Mouse (Mus musculus) lung, embryonic 14.5 days (tissue): ENCODE measurements around the gene Mon1b. TPM values are rescaled to one million over a fixed set of nuclear protein-coding genes. Genes with fewer than 3 reads are reported as not detected.

Experiments
- ATAC-seq: fragments of 200-750 bp; cut with Nextera tagmentation; 2 replicates; pipeline ENCODE4 v1.8.0; 2017; ENCODE audit warnings: mild to moderate bottlenecking, moderate TSS enrichment, moderate library complexity; ENCODE audit not compliant: insufficient read depth
- DNase-seq: peaks from one replicate; pipeline ENCODE4 v3.0.0-alpha.2; 2015
- H3K27ac ChIP-seq: fragments of 300-500 bp; sonication (generic); 2 replicates; pipeline ENCODE4 v1.5.1; 2014; ENCODE audit warnings: low read depth, mild to moderate bottlenecking, moderate library complexity
- H3K27me3 ChIP-seq: fragments of 300-500 bp; sonication (generic); 2 replicates; pipeline ENCODE4 v1.6.1; 2014; ENCODE audit warnings: low read length, control low read depth; ENCODE audit not compliant: insufficient read depth
- H3K36me3 ChIP-seq: fragments of 300-500 bp; sonication (generic); 2 replicates; pipeline ENCODE4 v1.6.1; 2014; ENCODE audit warnings: control low read depth; ENCODE audit not compliant: insufficient read depth
- H3K4me1 ChIP-seq: fragments of 300-500 bp; sonication (generic); 2 replicates; pipeline ENCODE4 v1.6.1; 2014; ENCODE audit warnings: antibody characterized with exemption, control low read depth; ENCODE audit not compliant: insufficient read depth
- H3K4me2 ChIP-seq: fragments of 300-500 bp; sonication (generic); 2 replicates; pipeline ENCODE4 v1.6.1; 2014; ENCODE audit warnings: mild to moderate bottlenecking
- H3K4me3 ChIP-seq: fragments of 300-500 bp; sonication (generic); 2 replicates; pipeline ENCODE4 v1.5.1; 2014; ENCODE audit warnings: low read depth, low read length
- H3K9ac ChIP-seq: fragments of 300-500 bp; sonication (generic); 2 replicates; pipeline ENCODE4 v1.6.1; 2014
- H3K9me3 ChIP-seq: fragments of 300-500 bp; sonication (generic); 2 replicates; pipeline ENCODE4 v1.6.1; 2016; ENCODE audit warnings: low read depth, low read length, control low read depth
- CTCF ChIP-seq: IDR thresholded peaks from 2 replicates; pipeline ENCODE4 v1.5.1; 2016; ENCODE audit warnings: antibody characterized with exemption, low read depth
- WGBS: fragments of 180-500 bp; shearing (Covaris S2); extraction: QIAGEN DNeasy Blood & Tissue Kit; methylation state at CpG from one replicate; pipeline ENCODE4 v1.1.7; 2014; 5-methylcytosine and 5-hydroxymethylcytosine counted together
- polyA plus RNA-seq: library from polyadenylated mRNA; unstranded; fragments of >200 nt; fragmentation: Nextera tagmentation; extraction: Ambion mirVana; gene quantifications from 2 replicates; pipeline ENCODE4 v1.2.1, GENCODE M21; 2014

The Mon1b gene
- polyA plus RNA-seq, 1 experiment from 2014 or later: 9.8 TPM

- no peaks in the 10 kb centered on the region for H3K36me3 ChIP-seq
- WGBS: 43% methylated on average over 3 of the region's 3 CpGs
- TF ChIP-seq CTCF: no peak
Measured at GRCm38 (mm10) chr8:113673300-113673699, 37.9 kb downstream of the Mon1b start.

GRCm38 (mm10) chr8:113674611-113675010 lies 39.2 kb downstream of the Mon1b start:
- no peaks in the 10 kb centered on the region for H3K9me3 ChIP-seq

More at GRCm38 (mm10) chr8:113673300-113673699, 37.9 kb downstream of the Mon1b start:
- H3K4me3 ChIP-seq: no peak overlapping the region
- H3K9ac ChIP-seq: no peak overlapping the region
- H3K9me3 ChIP-seq: no peaks in the 10 kb centered on the region
- H3K4me2 ChIP-seq: no peak overlapping the region
- no peak overlapping the region for H3K27ac ChIP-seq
- ATAC-seq (no peak), DNase-seq (no peak)
- H3K27me3 ChIP-seq: no peaks in the 10 kb centered on the region
- no peaks in the 10 kb centered on the region for H3K4me1 ChIP-seq

GRCm38 (mm10) chr8:113675281-113675680 lies 39.9 kb downstream of the Mon1b start:
- Histone ChIP-seq H3K9ac (no peak overlapping the region), H3K27me3 (no peaks in the 10 kb centered on the region), H3K36me3 (no peaks in the 10 kb centered on the region), H3K27ac (no peak overlapping the region), H3K4me2 (no peak overlapping the region), H3K9me3 (no peaks in the 10 kb centered on the region), H3K4me3 (no peak overlapping the region), H3K4me1 (no peaks in the 10 kb centered on the region)
- ATAC-seq: peak; percentile 69
- peak; percentile 41 for DNase-seq
- no peak for TF ChIP-seq CTCF
- WGBS: 37% methylated on average over 2 of the region's 2 CpGs

More at GRCm38 (mm10) chr8:113674611-113675010, 39.2 kb downstream of the Mon1b start:
- DNase-seq: no peak
- Histone ChIP-seq H3K27me3 (no peaks in the 10 kb centered on the region), H3K36me3 (no peaks in the 10 kb centered on the region), H3K27ac (no peak overlapping the region), H3K4me2 (no peak overlapping the region), H3K9ac (no peak overlapping the region), H3K4me3 (no peak overlapping the region), H3K4me1 (no peaks in the 10 kb centered on the region)
- ATAC-seq: no peak
- 32% methylated on average over 3 of the region's 3 CpGs for WGBS
- TF ChIP-seq CTCF: no peak

GRCm38 (mm10) chr8:113676811-113677210 lies 41.4 kb downstream of the Mon1b start:
- no peak overlapping the region for H3K4me3 ChIP-seq
- no peaks in the 10 kb centered on the region for H3K4me1 ChIP-seq
- DNase-seq (no peak), ATAC-seq (no peak)
- WGBS: 79% methylated on average over 1 of the region's 1 CpGs
- TF ChIP-seq CTCF: no peak
- no peaks in the 10 kb centered on the region for H3K9me3 ChIP-seq
- no peaks in the 10 kb centered on the region for H3K27me3 ChIP-seq
- H3K36me3 ChIP-seq: no peaks in the 10 kb centered on the region
- no peak overlapping the region for H3K9ac ChIP-seq
- no peak overlapping the region for H3K4me2 ChIP-seq
- H3K27ac ChIP-seq: no peak overlapping the region

GRCm38 (mm10) chr8:113679361-113679760 lies 44.0 kb downstream of the Mon1b start:
- H3K4me1 ChIP-seq: no peaks in the 10 kb centered on the region
- H3K36me3 ChIP-seq: no peaks in the 10 kb centered on the region
- WGBS: 46% methylated on average over 3 of the region's 3 CpGs
- H3K4me2 ChIP-seq: no peak overlapping the region
- DNase-seq (no peak), ATAC-seq (no peak)
- no peak overlapping the region for H3K4me3 ChIP-seq
- H3K27ac ChIP-seq: no peak overlapping the region
- no peaks in the 10 kb centered on the region for H3K27me3 ChIP-seq
- no peak overlapping the region for H3K9ac ChIP-seq
- H3K9me3 ChIP-seq: no peaks in the 10 kb centered on the region
- no peak for TF ChIP-seq CTCF

GRCm38 (mm10) chr8:113687889-113688542 lies 52.6 kb downstream of the Mon1b start:
- no peak overlapping the region for H3K4me3 ChIP-seq
- ATAC-seq (peak; percentile 18; the same call in 1 of the 2 replicates), DNase-seq (peak; percentile 16)
- no peak for TF ChIP-seq CTCF
- 52% methylated on average over 17 of the region's 17 CpGs for WGBS
- no peaks in the 10 kb centered on the region for H3K36me3 ChIP-seq
- peak overlapping the region; percentile 31; the same call in 1 of the 2 replicates for H3K27ac ChIP-seq
- no peaks in the 10 kb centered on the region for H3K9me3 ChIP-seq
- no peaks in the 10 kb centered on the region for H3K4me1 ChIP-seq
- H3K9ac ChIP-seq: no peak overlapping the region
- no peaks in the 10 kb centered on the region for H3K27me3 ChIP-seq
- H3K4me2 ChIP-seq: 0 out of 2 replicates have a peak overlapping the region, but pooled peaks have one; percentile 18

- H3K9me3 ChIP-seq: no peaks in the 10 kb centered on the region
- ATAC-seq: no peak
- H3K27ac ChIP-seq: peak overlapping the region; percentile 31; the same call in 1 of the 2 replicates
- H3K36me3 ChIP-seq: no peaks in the 10 kb centered on the region
- no peak for DNase-seq
- no peak overlapping the region for H3K4me3 ChIP-seq
- H3K4me2 ChIP-seq: no peak overlapping the region
- H3K9ac ChIP-seq: no peak overlapping the region
- no peaks in the 10 kb centered on the region for H3K27me3 ChIP-seq
- WGBS: 78% methylated on average over 8 of the region's 8 CpGs
- H3K4me1 ChIP-seq: no peaks in the 10 kb centered on the region
- no peak for TF ChIP-seq CTCF
Measured at GRCm38 (mm10) chr8:113688543-113688915, 53.1 kb downstream of the Mon1b start.
